Mouse (Mus musculus): ENCODE data around the gene Gm27029.
A peak's percentile ranks its signal among the peaks of the same experiment; 100 is the strongest.
"Not testable (repeated sequence)": the region's sequence is repeated elsewhere in the genome, so short reads cannot be mapped to it uniquely, and the experiment has no call there.

The Gm27029 gene

GRCm38 (mm10) chr11:101424105-101424851 lies at the start of gene Gm27029:
Gene Gm27029 (minus strand): TSS chr11:101424796.
- DNase-seq (ENCODE audit: low spot score in 2 of 2): peak in 1 of 2 experiments; percentile 15

- no peak for DNase-seq (ENCODE audit: low spot score in 2 of 2)
These were observed 49.7 kb upstream of the Gm27029 start for GRCm38 (mm10) chr11:101474298-101474697.

- not testable (repeated sequence) for DNase-seq (ENCODE audit: low spot score in 2 of 2)
These were observed 49.1 kb upstream of the Gm27029 start for GRCm38 (mm10) chr11:101473686-101474085.

- no peak for DNase-seq (ENCODE audit: low spot score in 2 of 2)
These were observed 47.7 kb upstream of the Gm27029 start for GRCm38 (mm10) chr11:101472336-101472735.

GRCm38 (mm10) chr11:101471926-101472325 lies 47.3 kb upstream of the Gm27029 start:
- DNase-seq (ENCODE audit: low spot score in 2 of 2): no peak

- DNase-seq (ENCODE audit: low spot score in 2 of 2): no peak
These were observed 45.6 kb upstream of the Gm27029 start for GRCm38 (mm10) chr11:101470206-101470605.

GRCm38 (mm10) chr11:101469155-101469554 lies 44.6 kb upstream of the Gm27029 start:
- no peak for DNase-seq (ENCODE audit: low spot score in 2 of 2)

GRCm38 (mm10) chr11:101468731-101469130 lies 44.1 kb upstream of the Gm27029 start:
- DNase-seq (ENCODE audit: low spot score in 2 of 2): no peak

GRCm38 (mm10) chr11:101468263-101468688 lies 43.7 kb upstream of the Gm27029 start:
- DNase-seq (ENCODE audit: low spot score in 2 of 2): peak in 1 of 2 experiments; percentile 40

GRCm38 (mm10) chr11:101467477-101468262 lies 43.1 kb upstream of the Gm27029 start:
- peak; percentile 70 to 73 for DNase-seq (ENCODE audit: low spot score in 2 of 2)

- DNase-seq (ENCODE audit: low spot score in 2 of 2): not testable (repeated sequence)
These were observed 42.0 kb upstream of the Gm27029 start for GRCm38 (mm10) chr11:101466552-101466950.

- peak; percentile 68 to 79 for DNase-seq (ENCODE audit: low spot score in 2 of 2)
These were observed 41.4 kb upstream of the Gm27029 start, which contains the start of gene Vat1 for GRCm38 (mm10) chr11:101465869-101466551. Gene Vat1 (minus strand): TSS chr11:101466230.

GRCm38 (mm10) chr11:101465101-101465868 lies 40.7 kb upstream of the Gm27029 start:
- DNase-seq (ENCODE audit: low spot score in 2 of 2): peak; percentile 83 to 87

GRCm38 (mm10) chr11:101464211-101465100 lies 39.9 kb upstream of the Gm27029 start, which contains the start of gene Rnd2:
Gene Rnd2 (plus strand): TSS chr11:101464999.
- DNase-seq (ENCODE audit: low spot score in 2 of 2): peak in 1 of 2 experiments; percentile 45

GRCm38 (mm10) chr11:101462583-101463440 lies 38.2 kb upstream of the Gm27029 start:
- DNase-seq (ENCODE audit: low spot score in 2 of 2): no peak

GRCm38 (mm10) chr11:101462141-101462540 lies 37.5 kb upstream of the Gm27029 start:
- DNase-seq (ENCODE audit: low spot score in 2 of 2): no peak

- DNase-seq (ENCODE audit: low spot score in 2 of 2): no peak
These were observed 35.7 kb upstream of the Gm27029 start for GRCm38 (mm10) chr11:101460321-101460720.

GRCm38 (mm10) chr11:101459716-101460115 lies 35.1 kb upstream of the Gm27029 start:
- DNase-seq (ENCODE audit: low spot score in 2 of 2): no peak

- DNase-seq (ENCODE audit: low spot score in 2 of 2): no peak
These were observed 33.6 kb upstream of the Gm27029 start for GRCm38 (mm10) chr11:101458217-101458616.
